Mouse (Mus musculus): ENCODE measurements at regions not wholly inside any gene's neighbourhood (a gene's known extent, or its start where the extent isn't known, plus 50 kb on each side); places are given as distances from the start of the nearest gene placed in this dataset.

GRCm38 (mm10) chr2:50818557-50819304 lies 330.2 kb downstream of the Rnd3 start:
- in situ Hi-C loops (cut with MboI; ENCODE audit: low pct_unique_long_range_greater_than_20kb in 1 of 2, low sequenced_read_pairs in 2 of 2, unreplicated experiment in 1 of 2), result loop anchor here in 1 of 2 experiments (25.0 kb wide), 1 partner anchor 506 kb away; no protein-coding TSS in a partner anchor

- in situ Hi-C loops (cut with MboI; ENCODE audit: low pct_unique_long_range_greater_than_20kb in 1 of 2, low sequenced_read_pairs in 2 of 2, unreplicated experiment in 1 of 2), result loop anchor here in 1 of 2 experiments (25.0 kb wide), 1 partner anchor 504 kb away; no protein-coding TSS in a partner anchor
Measured at GRCm38 (mm10) chr2:50816364-50816763, 332.5 kb downstream of the Rnd3 start.

- in situ Hi-C loops (cut with MboI; ENCODE audit: low pct_unique_long_range_greater_than_20kb in 1 of 2, low sequenced_read_pairs in 2 of 2, unreplicated experiment in 1 of 2), result loop anchor here in 1 of 2 experiments (25.0 kb wide), 1 partner anchor 503 kb away; no protein-coding TSS in a partner anchor
Measured at GRCm38 (mm10) chr2:50815541-50815940, 333.4 kb downstream of the Rnd3 start.

- in situ Hi-C loops (cut with MboI; ENCODE audit: low pct_unique_long_range_greater_than_20kb in 1 of 2, low sequenced_read_pairs in 2 of 2, unreplicated experiment in 1 of 2), result loop anchor here in 1 of 2 experiments (25.0 kb wide), 1 partner anchor 502 kb away; no protein-coding TSS in a partner anchor
Measured at GRCm38 (mm10) chr2:50813568-50814461, 335.1 kb downstream of the Rnd3 start.

- in situ Hi-C loops (cut with MboI; ENCODE audit: low pct_unique_long_range_greater_than_20kb in 1 of 2, low sequenced_read_pairs in 2 of 2, unreplicated experiment in 1 of 2), result loop anchor here in 1 of 2 experiments (25.0 kb wide), 1 partner anchor 500 kb away; no protein-coding TSS in a partner anchor
Measured at GRCm38 (mm10) chr2:50812296-50812695, 336.6 kb downstream of the Rnd3 start.

- in situ Hi-C loops (cut with MboI; ENCODE audit: low pct_unique_long_range_greater_than_20kb in 1 of 2, low sequenced_read_pairs in 2 of 2, unreplicated experiment in 1 of 2), result loop anchor here in 1 of 2 experiments (25.0 kb wide), 1 partner anchor 498 kb away; no protein-coding TSS in a partner anchor
Measured at GRCm38 (mm10) chr2:50810336-50811066, 338.4 kb downstream of the Rnd3 start.

GRCm38 (mm10) chr2:50809823-50810222 lies 339.1 kb downstream of the Rnd3 start:
- in situ Hi-C loops (cut with MboI; ENCODE audit: low pct_unique_long_range_greater_than_20kb in 1 of 2, low sequenced_read_pairs in 2 of 2, unreplicated experiment in 1 of 2), result loop anchor here in 1 of 2 experiments (25.0 kb wide), 1 partner anchor 498 kb away; no protein-coding TSS in a partner anchor

- in situ Hi-C loops (cut with MboI; ENCODE audit: low pct_unique_long_range_greater_than_20kb in 1 of 2, low sequenced_read_pairs in 2 of 2, unreplicated experiment in 1 of 2), result loop anchor here in 1 of 2 experiments (25.0 kb wide), 1 partner anchor 495 kb away; no protein-coding TSS in a partner anchor
Measured at GRCm38 (mm10) chr2:50807162-50807960, 341.6 kb downstream of the Rnd3 start.

- in situ Hi-C loops (cut with MboI; ENCODE audit: low pct_unique_long_range_greater_than_20kb in 1 of 2, low sequenced_read_pairs in 2 of 2, unreplicated experiment in 1 of 2), result loop anchor here in 1 of 2 experiments (25.0 kb wide), 1 partner anchor 493 kb away; no protein-coding TSS in a partner anchor
Measured at GRCm38 (mm10) chr2:50805645-50806044, 343.3 kb downstream of the Rnd3 start.

GRCm38 (mm10) chr2:50796087-50796486 lies 352.8 kb downstream of the Rnd3 start:
- in situ Hi-C loops (cut with MboI; ENCODE audit: low pct_unique_long_range_greater_than_20kb in 1 of 2, low sequenced_read_pairs in 2 of 2, unreplicated experiment in 1 of 2), result no loop called here

GRCm38 (mm10) chr2:50793616-50794015 lies 355.3 kb downstream of the Rnd3 start:
- in situ Hi-C loops (cut with MboI; ENCODE audit: low pct_unique_long_range_greater_than_20kb in 1 of 2, low sequenced_read_pairs in 2 of 2, unreplicated experiment in 1 of 2), result no loop called here

- in situ Hi-C loops (cut with MboI; ENCODE audit: low pct_unique_long_range_greater_than_20kb in 1 of 2, low sequenced_read_pairs in 2 of 2, unreplicated experiment in 1 of 2), result no loop called here
Measured at GRCm38 (mm10) chr2:50793067-50793466, 355.8 kb downstream of the Rnd3 start.

GRCm38 (mm10) chr2:50789051-50789651 lies 359.8 kb downstream of the Rnd3 start:
- in situ Hi-C loops (cut with MboI; ENCODE audit: low pct_unique_long_range_greater_than_20kb in 1 of 2, low sequenced_read_pairs in 2 of 2, unreplicated experiment in 1 of 2), result no loop called here

GRCm38 (mm10) chr2:50772101-50772500 lies 376.8 kb downstream of the Rnd3 start:
- in situ Hi-C loops (cut with MboI; ENCODE audit: low pct_unique_long_range_greater_than_20kb in 1 of 2, low sequenced_read_pairs in 2 of 2, unreplicated experiment in 1 of 2), result no loop called here

- in situ Hi-C loops (cut with MboI; ENCODE audit: low pct_unique_long_range_greater_than_20kb in 1 of 2, low sequenced_read_pairs in 2 of 2, unreplicated experiment in 1 of 2), result no loop called here
Measured at GRCm38 (mm10) chr2:50759016-50759415, 389.9 kb downstream of the Rnd3 start.

GRCm38 (mm10) chr2:50757837-50758541 lies 390.9 kb downstream of the Rnd3 start:
- in situ Hi-C loops (cut with MboI; ENCODE audit: low pct_unique_long_range_greater_than_20kb in 1 of 2, low sequenced_read_pairs in 2 of 2, unreplicated experiment in 1 of 2), result no loop called here
